Mouse (Mus musculus): Measurements from ENCODE around the gene Tyrobp.

Gene Tyrobp

DNA sequence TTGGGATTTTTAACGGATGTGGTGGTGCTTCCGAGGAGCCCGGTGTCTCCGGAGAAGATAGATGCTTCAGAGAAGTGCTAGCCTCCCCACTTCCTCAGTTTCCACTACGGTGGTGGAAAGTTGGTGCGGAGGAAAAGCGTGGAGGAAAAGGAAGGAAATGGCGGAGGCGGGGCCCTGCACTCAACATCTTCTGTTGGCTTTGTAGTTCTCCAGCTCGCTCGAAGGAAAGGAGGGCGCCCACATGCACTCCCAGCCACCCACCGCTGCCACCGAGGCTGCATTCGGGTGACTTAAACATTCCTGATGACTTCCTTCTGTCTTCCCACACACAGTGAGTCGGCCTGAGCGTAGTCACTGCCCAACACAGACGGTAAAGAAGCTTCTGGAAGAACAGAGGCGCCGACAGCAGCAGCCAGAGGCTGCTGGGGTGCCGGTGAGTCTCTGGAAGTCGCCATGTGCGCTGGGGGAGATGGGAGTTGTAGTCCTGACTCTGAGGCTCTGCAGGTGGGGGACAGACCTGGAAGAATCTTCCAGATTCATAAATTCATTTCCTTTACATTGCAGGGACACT lies 9.6 kb downstream of the Tyrobp start:
- DNase-seq (ENCODE audit: low spot score), result no peak

DNA sequence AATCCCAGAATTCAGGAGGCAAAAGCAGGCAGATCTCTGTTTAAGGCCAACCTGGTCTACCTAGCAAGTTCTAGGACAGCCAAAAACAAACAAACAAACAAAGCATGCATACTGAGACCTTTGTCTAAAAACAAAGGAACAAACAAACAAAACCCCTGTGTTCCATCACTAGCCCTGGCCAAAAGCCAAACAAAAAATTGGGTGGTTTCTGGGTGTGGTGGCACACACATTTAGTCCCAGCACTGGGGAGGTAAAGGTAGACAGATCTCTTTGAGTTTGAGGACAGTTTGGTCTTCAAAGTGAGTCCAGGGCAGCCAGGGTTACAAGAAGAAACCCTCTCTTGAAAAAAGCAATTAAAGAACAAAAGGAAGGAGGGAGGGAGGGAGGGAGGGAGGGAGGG lies 15.8 kb downstream of the Tyrobp start:
- DNase-seq (ENCODE audit: low spot score), result no peak

DNA sequence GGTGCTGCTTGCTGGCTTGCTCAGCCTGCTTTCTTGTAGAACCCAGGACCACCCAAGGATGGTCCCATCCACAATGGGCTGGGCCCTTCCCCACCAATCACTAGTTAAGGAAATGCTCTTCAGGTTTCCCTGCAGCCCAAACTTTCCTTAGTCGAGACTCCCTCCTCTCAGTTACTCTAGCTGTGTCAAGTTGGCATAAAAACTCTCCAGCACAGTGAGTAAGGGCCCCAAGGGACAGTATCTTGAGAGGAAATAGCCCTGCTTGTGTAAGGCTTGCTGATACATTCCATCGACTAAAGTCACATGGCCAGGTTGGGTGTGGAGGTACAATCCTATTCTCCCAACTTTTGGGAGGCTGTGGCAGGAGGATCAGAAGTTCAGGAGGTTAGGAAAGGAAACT lies 16.6 kb downstream of the Tyrobp start:
- no peak for DNase-seq (ENCODE audit: low spot score)

DNA sequence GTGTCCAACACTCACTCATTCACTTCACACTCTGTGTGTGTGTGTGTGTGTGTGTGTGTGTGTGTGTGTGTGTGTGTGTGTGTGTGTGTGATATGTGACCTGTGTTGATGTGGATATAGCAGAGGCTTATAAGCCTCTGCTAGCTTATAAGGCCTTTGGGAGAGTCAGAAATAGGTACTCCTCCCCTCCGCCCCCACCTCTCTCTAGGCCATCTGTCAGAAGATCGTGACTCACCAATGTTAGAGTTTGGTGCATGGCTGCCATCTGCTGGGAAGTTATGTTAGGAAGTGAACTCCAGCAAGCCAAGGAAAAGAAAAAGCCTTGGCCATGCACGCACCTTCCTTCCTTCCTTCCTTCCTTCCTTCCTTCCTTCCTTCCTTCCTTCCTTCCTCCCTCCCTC lies 18.2 kb downstream of the Tyrobp start:
- DNase-seq (ENCODE audit: low spot score), result no peak

DNA sequence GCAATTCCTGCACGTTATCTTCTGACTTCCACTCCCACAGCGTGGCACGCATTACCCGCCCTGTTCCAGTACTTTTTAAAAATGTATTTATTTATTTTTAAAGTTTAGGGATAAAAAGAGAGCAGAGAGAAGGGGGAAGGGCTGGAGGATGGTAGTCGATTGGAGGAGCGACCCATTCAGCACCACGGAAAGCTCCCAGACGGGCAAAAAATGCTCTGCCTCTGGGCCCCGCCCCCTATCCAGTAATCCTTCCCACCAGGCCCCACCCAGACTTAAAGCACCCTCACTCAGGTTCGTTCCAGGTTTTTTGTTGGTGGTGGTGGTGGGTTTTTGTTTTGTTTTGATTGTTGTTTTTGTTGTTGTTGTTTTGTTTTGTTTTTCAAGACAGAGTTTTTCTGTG lies 20.7 kb downstream of the Tyrobp start:
- DNase-seq (ENCODE audit: low spot score), result no peak

DNA sequence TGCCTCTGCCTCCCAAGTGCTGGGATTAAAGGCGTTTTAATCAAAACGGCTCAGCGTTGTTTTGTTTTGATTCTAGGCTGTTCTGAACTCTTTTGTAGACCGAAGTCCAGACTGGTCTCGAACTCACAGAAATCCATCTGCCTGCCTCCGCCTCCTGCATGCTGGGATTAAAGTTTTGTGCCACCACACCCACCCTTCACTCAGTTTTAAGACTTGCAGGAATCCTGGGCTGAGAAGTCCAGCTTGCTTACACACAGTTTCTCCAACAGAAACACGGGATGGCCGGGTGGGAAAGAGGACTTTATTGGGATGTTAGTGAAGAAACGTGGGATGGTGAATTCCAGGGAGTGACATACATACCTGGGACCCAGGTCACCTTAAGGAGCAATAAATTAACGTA lies 21.1 kb downstream of the Tyrobp start:
- DNase-seq (ENCODE audit: low spot score), result no peak

DNA sequence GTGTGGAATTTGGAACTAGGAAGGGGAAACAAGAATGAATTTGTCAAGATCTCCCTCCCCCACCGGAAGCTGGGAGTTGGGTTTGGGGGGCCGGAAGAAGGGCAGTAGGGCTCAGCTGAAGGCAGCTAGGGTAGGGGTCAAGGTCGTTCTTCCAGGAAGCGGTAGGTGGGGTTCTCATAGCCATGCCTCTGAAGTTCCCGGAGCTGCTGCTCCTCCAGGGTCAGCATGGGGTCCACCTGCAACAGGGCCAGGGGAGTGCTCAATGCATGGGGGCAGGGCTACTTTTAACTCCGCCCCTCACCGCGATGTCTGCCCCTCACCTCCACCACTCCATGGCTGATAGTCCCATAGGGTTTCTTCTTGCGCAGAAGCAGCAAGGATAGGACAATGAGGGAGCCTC lies 21.6 kb downstream of the Tyrobp start:
- no peak for DNase-seq (ENCODE audit: low spot score)

DNA sequence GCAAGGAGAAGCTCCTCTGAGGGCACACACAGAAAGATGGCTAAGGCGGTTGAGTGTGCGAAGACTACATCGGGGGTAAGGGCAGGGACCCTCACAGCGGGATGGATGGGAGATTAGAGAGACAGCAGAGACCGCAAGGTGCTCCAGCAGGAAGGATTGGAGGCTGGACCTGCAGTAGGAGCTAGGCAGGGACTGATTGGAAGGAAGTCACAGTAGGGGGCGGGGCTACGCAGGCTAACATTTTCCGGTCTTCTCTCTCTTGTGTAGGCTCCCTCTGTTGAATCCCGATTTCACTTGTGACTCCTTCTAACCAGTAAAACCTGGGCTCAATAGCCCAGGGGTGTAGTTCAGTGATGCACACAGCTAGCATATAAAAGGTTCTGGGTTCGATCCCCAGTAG lies 23.3 kb downstream of the Tyrobp start:
- DNase-seq (ENCODE audit: low spot score), result no peak

DNA sequence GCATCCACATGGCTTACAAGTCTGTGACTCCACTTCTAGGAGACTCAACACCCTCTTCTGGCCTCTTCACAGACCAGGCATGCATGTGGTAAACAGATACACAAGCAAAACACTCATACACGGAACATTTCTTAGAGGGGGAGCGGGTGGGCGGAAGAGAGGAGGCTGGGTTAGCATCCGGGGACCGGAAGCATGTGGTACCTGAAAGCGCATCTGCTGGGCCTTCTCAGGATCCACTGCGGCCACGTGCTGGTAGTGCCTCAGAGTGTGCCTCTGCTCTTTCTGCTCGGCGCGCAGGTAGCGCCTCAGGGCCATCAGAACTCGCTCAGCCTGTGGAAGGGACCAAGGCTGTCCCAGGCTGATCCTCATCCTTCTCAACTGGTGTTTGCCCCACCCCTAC lies 26.2 kb downstream of the Tyrobp start:
- no peak for DNase-seq (ENCODE audit: low spot score)

DNA sequence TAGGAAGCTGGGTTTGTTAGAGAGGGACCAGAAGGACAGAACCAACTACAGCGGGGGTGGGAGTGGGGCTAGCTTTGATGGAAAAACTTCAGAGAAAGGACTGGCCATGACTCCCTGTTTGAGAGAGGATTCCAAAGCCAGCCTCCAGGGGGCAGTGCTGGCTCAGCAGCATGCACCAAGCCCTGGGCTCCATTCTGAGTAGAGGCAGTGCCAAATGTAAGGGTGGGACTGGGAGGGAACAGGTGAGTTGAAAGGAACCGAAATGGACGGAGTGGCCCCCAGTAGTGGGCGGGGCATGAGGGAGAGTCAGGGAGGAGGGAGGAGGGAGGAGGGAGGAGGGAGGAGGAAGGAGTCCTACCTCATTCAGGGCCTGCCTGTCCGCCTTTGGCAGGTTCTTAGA lies 27.1 kb downstream of the Tyrobp start:
- DNase-seq (ENCODE audit: low spot score), result no peak

DNA sequence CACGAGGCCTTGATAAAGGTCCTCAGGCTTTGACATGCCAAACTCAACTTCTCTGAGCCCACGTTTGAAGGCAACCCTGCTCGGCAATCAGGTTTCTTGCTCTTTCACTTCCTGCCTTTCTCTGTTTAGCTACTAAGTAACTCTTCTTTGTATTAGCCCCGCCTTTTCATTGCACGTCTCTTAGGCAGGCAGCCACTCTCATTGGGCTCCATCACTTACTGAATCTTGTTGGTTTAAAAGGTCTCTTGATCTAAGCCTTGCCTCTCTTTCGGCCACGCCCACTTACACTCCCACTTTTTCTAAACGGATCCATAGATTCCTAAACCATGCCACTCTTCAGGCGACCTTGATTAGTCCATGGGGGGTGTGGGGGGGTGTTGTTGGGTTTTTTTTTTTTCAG lies 30.1 kb downstream of the Tyrobp start:
- no peak for DNase-seq (ENCODE audit: low spot score)

DNA sequence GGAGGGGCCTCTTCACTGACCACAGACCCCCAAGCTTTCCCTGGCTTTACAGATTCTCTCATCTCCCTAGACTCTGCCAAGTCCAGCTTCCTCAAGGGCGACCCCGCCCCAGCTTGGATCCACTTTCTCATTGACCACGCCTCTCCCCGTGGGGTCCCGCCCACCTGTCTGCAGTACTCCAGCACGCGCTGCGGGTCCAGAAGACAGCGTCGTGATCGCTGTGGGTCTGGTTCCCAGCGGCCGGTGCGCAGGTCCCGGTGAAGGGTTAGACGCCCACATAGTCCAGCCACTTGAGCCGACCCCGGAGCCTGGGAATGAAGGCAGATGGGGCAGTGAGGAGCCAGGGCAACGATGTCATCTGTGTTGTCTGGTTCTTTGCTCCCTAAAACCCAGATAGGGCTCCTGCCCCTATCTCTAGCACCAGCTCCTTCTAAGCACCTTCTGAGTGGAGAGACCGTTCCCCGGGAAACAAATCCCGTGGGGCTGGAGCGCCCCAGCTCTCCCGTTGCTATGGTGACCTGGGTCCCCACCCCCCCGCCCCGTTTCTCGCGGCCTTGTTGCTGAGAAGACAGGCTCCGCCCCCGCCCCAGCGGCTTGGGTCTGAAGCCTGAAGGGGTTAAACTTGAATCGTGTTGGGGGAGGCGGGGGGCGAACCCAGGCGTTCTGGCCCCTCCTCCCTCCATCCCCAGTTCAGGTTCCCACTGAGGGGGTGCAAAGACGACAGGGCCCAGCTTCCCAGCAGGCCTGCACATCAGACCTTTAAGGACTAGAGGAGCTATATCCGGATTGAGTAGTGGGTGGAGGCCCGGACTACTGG lies 30.8 kb downstream of the Tyrobp start:
- DNase-seq (ENCODE audit: low spot score), result no peak

DNA sequence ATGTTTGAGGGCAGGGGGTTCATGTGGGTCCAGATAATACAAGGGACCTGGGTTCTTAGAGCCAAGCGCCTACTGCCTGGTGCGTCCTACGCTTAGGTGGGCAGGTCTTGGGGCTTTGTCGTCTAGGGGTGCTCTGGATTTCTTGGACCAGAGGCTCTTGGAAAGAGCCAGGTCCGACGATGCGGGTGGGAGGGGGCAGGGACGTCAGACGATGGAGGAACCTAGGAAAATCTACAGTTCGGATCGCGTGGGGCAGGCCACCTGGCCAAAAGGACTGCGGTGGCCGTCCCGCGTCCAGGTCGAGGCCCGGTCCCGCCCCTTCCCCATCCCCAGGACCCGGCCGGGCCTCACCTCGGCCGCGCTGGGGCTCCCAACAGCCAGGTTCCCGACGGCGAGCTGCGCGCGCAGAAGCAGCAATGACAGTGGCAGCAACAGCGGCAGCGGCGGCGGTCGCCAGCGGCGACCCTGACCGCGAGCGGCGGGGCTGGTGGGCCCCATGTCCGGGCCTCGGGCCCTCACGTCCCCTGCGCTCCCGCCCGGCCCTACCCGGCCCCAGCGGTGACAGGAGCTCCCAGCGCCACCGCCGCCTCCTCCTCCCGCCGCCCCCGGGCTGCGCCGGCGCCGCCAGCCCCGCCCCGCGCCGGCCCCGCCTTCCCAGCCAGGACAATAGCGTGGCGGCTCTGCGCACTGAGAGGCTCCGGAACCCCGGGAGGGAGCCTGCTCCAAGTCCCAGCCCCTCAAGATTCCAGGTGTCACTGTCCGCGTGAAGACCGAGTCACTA lies 31.6 kb downstream of the Tyrobp start, which contains the start of gene Aplp1:
TSS of gene Aplp1 (minus strand) at position 565 of the 781 bp plus-strand sequence.
- no peak for DNase-seq (ENCODE audit: low spot score)

DNA sequence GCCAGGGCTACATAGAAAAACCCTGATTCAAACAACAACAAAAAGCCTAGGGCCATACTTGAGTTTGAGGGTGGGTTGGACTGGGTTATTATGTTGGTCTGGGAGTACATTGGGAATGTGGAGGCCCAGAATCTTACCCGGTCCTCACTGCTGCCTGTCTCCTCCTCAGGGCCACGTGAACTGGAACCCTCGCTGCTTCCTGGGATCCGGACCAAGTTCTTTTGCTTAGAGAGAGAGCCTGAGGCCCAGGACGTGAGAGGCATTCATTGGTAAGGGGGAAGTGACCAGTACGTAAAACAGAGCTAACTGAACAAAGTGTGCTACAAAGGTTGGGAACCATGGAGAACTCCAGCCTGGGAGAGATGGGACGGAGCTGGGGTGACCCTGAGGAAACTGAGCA lies 36.7 kb downstream of the Tyrobp start:
- no peak for DNase-seq (ENCODE audit: low spot score)

DNA sequence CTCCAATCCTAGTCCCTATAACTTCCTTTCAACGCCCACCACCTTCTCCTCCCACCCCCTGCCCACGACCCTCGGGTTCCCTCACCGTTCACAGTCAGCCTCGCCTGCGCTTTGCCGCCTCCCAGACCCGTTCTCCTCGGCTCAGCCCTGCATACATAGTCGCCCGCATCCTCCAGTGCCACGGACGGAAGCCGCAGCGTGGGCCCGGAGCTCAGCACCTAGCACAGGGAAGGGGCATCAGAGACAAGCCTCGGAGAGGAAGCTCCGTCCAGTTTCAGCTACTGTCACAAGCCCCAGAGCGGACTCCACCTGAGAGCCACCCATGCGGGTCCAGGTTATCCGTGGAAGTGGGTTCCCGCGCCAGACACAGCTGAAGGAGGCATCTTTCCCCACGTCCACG lies 39.8 kb downstream of the Tyrobp start:
- DNase-seq (ENCODE audit: low spot score), result no peak

DNA sequence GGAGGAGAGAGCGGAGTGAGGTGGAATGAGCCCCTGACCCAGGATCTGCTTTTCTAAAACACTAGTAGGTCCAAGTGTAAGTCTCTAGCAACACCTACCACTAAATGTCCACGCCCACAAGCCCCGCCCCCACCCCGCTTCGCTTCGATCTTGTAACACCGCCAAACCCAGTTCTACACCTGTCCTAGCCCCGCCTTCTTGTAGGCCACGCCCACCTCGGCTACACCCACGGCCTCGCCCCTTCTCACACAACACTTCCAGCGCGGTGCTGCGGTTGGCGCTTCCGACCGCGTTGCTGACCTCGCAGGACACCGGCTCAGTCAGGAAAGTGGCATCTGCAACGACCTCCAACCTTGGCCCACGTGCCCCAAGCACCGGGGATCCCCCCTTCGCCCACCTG lies 40.2 kb downstream of the Tyrobp start:
- DNase-seq (ENCODE audit: low spot score), result no peak

DNA sequence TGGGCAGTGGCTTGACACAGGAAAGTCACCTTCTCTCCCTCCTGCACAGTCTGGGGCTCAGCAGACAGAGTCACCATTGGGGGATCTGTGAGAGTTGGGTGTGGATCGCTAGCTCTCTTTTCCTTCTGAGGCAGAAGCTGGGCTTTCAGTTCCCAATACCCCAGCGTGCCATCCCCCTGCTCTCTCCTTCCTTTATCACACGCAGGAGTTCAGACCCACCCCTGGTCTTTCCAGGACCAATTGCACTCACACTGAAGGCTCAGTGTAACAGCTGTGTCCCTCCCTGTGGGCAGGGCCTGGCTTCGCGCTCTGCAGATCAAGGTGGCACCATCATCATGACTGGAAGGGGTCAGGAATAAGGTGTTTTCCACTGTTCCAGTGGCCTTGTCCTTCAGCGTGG lies 40.7 kb downstream of the Tyrobp start:
- no peak for DNase-seq (ENCODE audit: low spot score)

DNA sequence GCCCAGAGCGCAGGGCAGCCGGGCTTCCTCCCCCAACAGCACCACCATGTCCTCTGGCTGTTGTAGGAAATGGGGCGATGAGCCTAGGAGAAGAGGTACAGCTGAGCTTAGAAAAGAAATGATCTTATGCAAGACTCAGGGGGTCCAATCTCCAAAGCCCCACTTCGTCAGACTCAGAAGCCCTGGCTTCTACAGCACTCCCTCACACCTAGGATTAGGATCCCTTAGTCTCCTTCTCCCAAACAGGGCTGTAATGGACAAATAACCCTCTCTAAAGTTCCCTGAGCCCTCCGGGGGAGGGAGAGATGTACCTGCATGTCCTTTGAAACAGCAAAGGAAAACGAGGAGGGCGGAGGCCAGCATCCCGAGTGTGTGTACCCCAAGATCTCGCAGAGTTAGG lies 42.9 kb downstream of the Tyrobp start:
- DNase-seq (ENCODE audit: low spot score), result no peak

DNA sequence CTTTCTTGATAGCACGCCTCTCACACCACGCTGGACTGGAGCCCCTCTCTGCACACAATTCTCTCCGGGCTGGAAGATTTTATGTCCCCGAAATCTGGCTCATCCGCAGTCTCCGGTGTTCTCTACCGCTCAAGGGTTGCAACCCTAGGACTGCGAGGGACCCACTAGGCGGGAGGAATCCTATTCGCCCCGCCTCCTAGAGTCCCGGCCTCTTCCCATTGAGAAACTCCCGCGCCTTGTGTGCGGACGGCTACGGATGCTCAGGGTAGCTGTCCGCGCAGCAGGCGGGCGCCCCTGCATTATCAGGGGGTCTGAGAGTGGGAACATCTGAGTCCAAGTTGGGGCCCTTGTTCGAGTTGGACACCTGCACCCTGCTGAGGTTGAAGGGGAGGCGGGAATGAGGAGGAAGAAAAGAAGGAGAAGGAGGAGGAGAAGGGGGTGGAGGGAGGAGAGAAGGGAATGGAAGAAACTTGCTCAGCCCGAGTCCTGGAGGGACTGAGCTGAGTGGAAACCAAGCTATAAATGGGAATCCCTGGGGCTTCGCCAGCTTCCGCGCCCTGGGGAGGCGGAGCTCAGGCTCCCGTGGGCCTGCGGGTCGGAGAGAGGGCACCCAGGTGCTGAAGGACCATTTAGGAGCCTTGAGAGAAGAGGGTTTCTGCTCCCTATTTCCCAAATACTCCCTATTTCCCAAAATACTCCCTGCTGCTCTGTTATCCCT lies 43.5 kb downstream of the Tyrobp start:
- DNase-seq (ENCODE audit: low spot score), result no peak

DNA sequence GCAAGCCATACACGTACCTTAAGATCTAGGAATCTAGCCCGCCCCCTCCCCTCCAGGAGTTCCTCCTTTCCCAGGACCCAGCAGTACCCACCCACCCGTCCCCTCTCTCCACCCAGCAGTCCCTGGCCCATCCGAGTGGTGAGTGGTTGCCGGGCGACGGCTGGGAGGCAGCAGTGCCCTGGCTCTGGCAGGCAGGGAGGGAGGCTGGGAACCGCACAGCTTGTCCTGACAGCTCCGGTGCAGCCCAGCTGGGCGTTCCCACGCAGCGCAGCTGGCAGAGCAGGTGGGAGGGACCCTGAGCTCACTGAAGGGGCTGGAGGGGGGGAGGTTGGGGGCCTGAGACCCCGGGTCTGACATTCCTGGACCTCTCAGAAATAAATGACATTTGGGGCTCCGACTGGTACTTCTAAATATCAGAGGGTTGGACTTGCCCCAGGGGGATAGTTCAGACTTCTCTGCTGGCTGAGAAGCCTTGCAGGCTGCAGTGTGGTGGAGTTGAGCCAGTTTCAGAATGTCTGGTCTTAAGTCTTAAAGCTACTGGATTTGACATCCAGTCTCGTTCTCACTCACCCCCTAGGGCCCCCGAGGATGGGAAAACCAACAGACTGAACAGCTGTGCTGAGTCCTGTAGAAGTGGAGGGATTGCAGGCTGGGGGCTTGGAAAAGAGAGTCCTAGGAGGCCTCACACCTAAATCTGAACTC lies 44.2 kb downstream of the Tyrobp start, which contains the start of the genes Kirrel2 and Nphs1:
TSS of gene Kirrel2 (minus strand) at position 62 of the 702 bp plus-strand sequence.
TSS of gene Nphs1 (plus strand) at position 687 of the 702 bp plus-strand sequence.
- no peak for DNase-seq (ENCODE audit: low spot score)

DNA sequence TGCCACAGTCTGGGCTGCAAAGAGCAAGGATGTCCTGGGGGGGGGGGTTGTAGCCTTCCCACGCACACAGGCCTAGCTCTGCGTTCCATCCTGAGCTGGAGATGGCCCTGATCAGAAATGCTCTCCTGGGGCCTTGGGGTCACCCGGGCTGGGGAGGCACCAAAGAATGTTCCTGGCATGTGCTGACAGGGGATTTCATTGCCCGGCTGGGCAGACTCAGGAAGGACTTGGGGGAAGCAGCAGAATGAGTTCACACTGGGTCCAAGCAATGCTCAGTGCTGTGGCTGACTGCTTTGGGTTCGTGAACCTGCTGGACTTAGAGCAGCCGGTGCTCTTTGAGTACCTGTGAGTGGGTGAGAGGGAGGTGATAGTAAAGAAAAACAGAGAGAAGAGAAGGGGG lies 45.9 kb downstream of the Tyrobp start:
- no peak for DNase-seq (ENCODE audit: low spot score)

DNA sequence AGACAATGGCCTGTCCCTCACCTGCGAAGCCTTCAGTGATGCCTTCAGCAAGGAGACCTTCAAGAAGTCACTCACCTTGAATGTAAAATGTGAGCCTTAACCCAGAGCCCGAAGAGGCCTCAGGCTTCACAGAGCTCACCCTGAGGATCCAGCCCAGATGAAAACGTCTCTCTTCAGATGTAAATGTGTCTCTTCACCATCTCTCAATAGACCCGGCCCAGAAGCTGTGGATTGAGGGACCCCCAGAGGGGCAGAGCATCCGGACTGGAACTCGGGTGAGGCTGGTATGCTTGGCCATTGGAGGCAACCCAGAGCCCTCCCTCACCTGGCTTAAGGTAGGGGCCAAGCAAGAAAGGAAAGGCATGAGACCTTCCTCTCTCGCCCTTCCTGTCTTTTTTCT lies 50.0 kb downstream of the Tyrobp start:
- DNase-seq (ENCODE audit: low spot score), result no peak
